Mouse (Mus musculus) limb, embryonic 15.5 days (tissue): ENCODE data around the gene Efna2. TPM values are rescaled to one million over a fixed set of nuclear protein-coding genes. Genes with fewer than 3 reads are reported as not detected.

Experiments
- ATAC-seq: fragments of 200-750 bp; cut with Nextera tagmentation; 2 replicates; pipeline ENCODE4 v1.8.0; 2017; ENCODE audit warnings: low read depth, moderate TSS enrichment; ENCODE audit not compliant: insufficient number of reproducible peaks, low FRiP score, low TSS enrichment
- H3K27ac ChIP-seq: fragments of 300-500 bp; sonication (generic); 2 replicates; pipeline ENCODE4 v1.5.1; 2015; ENCODE audit warnings: moderate library complexity, mild to moderate bottlenecking, inconsistent platforms
- H3K27me3 ChIP-seq: fragments of 300-500 bp; sonication (generic); 2 replicates; pipeline ENCODE4 v1.6.1; 2015; ENCODE audit warnings: inconsistent platforms
- H3K36me3 ChIP-seq: fragments of 300-500 bp; sonication (generic); 2 replicates; pipeline ENCODE4 v1.6.1; 2015; ENCODE audit warnings: inconsistent platforms
- H3K4me1 ChIP-seq: fragments of 300-500 bp; sonication (generic); 2 replicates; pipeline ENCODE4 v1.6.1; 2015; ENCODE audit warnings: inconsistent platforms
- H3K4me2 ChIP-seq: fragments of 300-500 bp; sonication (generic); 2 replicates; pipeline ENCODE4 v1.6.1; 2015; ENCODE audit warnings: mild to moderate bottlenecking, inconsistent platforms
- H3K4me3 ChIP-seq: fragments of 300-500 bp; sonication (generic); 2 replicates; pipeline ENCODE4 v1.5.1; 2015; ENCODE audit warnings: mild to moderate bottlenecking, inconsistent platforms
- H3K9ac ChIP-seq: fragments of 300-500 bp; sonication (generic); 2 replicates; pipeline ENCODE4 v1.6.1; 2015; ENCODE audit warnings: inconsistent platforms
- H3K9me3 ChIP-seq: fragments of 300-500 bp; sonication (generic); 2 replicates; pipeline ENCODE4 v1.6.1; 2016; ENCODE audit warnings: inconsistent platforms
- WGBS: fragments of 180-500 bp; shearing (Covaris S2); methylation state at CpG from one replicate; pipeline ENCODE4 v1.1.7; 2015; 5-methylcytosine and 5-hydroxymethylcytosine counted together
- polyA plus RNA-seq: library from polyadenylated mRNA; unstranded; fragments of >200 nt; fragmentation: Nextera tagmentation; extraction: Ambion mirVana; gene quantifications from 2 replicates; pipeline ENCODE4 v1.2.1, GENCODE M21; 2015

The Efna2 gene
- polyA plus RNA-seq, 1 experiment from 2014 or later: 29.3 TPM

DNA sequence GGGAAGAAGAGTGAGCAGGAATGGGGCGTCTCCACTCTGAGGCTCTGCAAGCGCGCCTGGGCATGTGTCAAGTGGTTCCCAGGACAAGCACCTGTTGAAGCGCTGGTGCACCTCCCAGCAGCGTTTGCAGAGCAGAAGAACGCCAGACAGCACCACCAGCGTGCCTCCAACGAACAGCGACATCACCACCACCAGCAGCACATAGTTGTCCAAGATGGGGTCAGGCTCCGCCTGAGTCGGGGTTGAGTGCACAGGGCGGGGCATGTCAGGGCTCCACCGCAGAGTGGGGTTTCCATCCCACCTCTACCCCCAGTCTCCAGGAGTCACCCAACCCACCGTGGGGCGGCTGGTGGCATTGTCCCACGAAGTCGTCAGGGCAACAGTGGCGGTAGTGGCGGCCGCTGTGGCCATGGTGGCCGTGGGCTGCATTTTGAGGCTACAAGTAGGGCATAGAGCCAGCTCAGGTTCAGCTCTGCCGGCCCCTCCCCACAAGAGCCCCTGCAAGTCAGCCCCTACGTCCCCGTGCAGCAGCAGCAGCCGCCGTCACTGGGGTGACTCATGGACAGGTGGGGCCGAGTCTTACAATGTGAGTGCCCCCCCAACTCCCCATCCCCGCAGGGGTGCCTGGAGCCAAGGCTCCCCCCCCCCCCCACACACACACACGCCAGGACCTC, 42.2 kb upstream of the Efna2 start:
- H3K4me3 ChIP-seq: peak overlapping the region; percentile 64
- H3K4me2 ChIP-seq: peak overlapping the region; percentile 98
- WGBS: 6% methylated on average over 29 of the region's 29 CpGs
- no peak for ATAC-seq
- H3K4me1 ChIP-seq: peaks cover 59% of the 10 kb centered on the region
- peaks cover 20% of the 10 kb centered on the region for H3K27me3 ChIP-seq
- H3K36me3 ChIP-seq: peaks cover 35% of the 10 kb centered on the region
- peak overlapping the region; percentile 69 for H3K27ac ChIP-seq
- H3K9ac ChIP-seq: no peak overlapping the region
- H3K9me3 ChIP-seq: no peaks in the 10 kb centered on the region

DNA sequence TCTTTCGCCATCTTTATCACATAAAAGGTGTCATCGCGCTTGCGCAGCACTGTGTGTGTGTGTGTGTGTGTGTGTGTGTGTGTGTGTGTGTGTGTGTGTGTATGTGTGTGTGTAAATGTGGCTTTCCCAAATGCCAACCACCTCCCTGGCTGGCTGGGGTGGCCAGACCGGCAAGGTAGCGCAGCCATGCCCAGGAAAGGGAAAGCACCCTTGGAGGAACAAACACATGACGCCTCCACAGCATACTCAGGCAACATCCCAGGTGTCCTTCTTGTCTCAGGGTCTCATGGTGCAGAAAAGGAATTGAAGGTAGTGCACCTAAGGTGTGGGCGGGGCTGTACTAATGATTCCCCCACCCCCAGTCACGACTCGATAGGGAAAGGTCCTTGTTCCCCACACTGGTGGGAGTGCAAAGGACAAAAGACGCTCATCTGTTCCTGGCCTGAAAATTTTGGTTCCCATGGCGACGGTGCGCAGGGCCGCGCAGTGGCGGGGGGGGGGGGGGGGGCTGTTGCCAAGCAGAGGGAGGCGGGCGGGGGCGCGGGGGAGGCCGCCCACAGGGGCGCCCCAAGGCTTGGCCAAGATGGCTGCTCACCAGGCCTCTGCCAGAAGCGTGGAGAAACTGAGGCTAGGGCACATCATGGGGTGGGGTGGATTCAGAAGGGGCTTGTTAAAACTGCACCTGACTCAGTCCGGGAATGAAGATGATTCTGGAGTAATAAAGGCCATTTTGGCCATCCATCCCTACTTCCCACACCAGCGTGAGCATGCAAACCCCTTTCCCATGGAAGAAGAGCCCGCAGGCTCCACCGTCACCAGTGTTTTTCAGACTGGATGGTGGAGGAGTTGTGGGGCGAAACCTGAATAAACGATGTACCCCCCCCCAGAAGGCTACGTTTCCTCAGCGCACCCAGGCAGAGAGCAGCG, 41.4 kb upstream of the Efna2 start:
- peak overlapping the region; percentile 77 for H3K27ac ChIP-seq
- peaks cover 20% of the 10 kb centered on the region for H3K27me3 ChIP-seq
- ATAC-seq: no peak
- WGBS: 3% methylated on average over 26 of the region's 33 CpGs
- H3K4me2 ChIP-seq: peak overlapping the region; percentile 98
- no peaks in the 10 kb centered on the region for H3K9me3 ChIP-seq
- H3K4me1 ChIP-seq: peaks cover 59% of the 10 kb centered on the region
- peaks cover 27% of the 10 kb centered on the region for H3K36me3 ChIP-seq
- H3K4me3 ChIP-seq: peak overlapping the region; percentile 64
- H3K9ac ChIP-seq: 0 out of 2 replicates have a peak overlapping the region, but pooled peaks have one; percentile 70

- H3K4me3 ChIP-seq: peak within 1 kb of the TSS; percentile 64
- no peaks in the 10 kb centered on the region for H3K9me3 ChIP-seq
- H3K27me3 ChIP-seq: peaks cover 20% of the 10 kb centered on the region
- 1% methylated on average over 63 of the region's 94 CpGs for WGBS
- H3K9ac ChIP-seq: peak within 1 kb of the TSS; percentile 70
- no peak for ATAC-seq
- peaks cover 58% of the 10 kb centered on the region for H3K4me1 ChIP-seq
- peak within 1 kb of the TSS; percentile 98 for H3K4me2 ChIP-seq
- peaks cover 24% of the 10 kb centered on the region for H3K36me3 ChIP-seq
- H3K27ac ChIP-seq: peak within 1 kb of the TSS; percentile 77
These were observed 40.5 kb upstream of the Efna2 start, which contains the start of gene Atp5d for GRCm38 (mm10) chr10:80138553-80139438. Atp5d (plus strand) TSS chr10:80138632.

- peaks cover 58% of the 10 kb centered on the region for H3K4me1 ChIP-seq
- peak overlapping the region; percentile 70 for H3K9ac ChIP-seq
- peaks cover 20% of the 10 kb centered on the region for H3K27me3 ChIP-seq
- peak overlapping the region; percentile 64 for H3K4me3 ChIP-seq
- no peak for ATAC-seq
- peak overlapping the region; percentile 77 for H3K27ac ChIP-seq
- H3K9me3 ChIP-seq: no peaks in the 10 kb centered on the region
- peak overlapping the region; percentile 98 for H3K4me2 ChIP-seq
- WGBS: 0% methylated on average over 8 of the region's 10 CpGs
- H3K36me3 ChIP-seq: peaks cover 24% of the 10 kb centered on the region
These were observed 39.9 kb upstream of the Efna2 start for GRCm38 (mm10) chr10:80139439-80139775.

DNA sequence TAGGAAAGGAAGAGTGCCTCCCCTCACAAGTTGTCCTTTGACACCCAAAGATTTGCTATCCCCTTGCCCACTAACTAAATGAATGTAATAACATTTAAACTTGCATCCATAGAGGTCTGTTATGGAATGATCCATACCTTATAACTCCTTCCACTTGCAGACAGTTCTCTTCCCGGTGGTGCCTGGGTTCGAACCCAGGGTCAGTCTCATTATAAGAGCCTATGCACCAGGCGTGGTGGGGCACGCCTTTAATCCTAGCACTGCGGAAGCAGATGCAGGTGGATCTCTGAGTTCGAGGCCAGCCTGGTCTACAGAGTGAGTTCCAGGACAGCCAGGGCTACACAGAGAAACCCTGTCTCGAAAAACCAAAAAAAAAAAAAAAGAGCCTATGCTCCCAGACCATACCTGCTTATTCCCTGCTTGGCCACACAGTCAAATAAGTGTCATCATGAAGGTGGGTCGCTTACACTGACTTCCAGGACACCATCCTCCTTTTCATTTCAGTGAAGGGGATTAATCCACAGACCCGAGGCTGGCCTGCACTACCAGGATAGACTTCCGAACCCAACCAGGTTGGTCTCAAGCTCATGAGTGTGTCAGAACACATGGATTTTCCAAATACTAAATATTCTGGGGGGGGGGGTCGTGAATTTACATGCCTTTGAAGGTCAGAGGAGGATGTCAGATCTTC, 39.2 kb upstream of the Efna2 start:
- H3K4me2 ChIP-seq: no peak overlapping the region
- 73% methylated on average over 11 of the region's 11 CpGs for WGBS

DNA sequence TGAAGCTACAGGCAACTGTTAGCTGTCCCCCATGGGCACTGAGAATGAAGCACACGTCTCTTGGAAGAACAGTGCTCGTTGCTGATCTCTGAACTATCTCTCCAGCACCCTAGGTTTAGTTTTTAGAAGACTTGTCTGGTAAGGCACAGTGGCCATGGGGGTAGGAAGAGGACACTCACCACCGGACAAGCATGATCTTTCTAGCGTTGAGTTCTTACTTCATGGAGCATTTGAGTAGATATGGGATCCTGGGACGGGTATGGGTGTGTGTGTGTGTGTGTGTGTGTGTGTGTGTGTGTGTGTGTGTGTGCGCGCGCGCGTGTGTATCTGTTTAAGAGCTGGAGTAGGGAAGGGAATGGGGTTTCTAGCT, 38.6 kb upstream of the Efna2 start, which contains the start of gene Cbarp:
Cbarp (minus strand) TSS at position 170 of the 370 bp plus-strand sequence.
- no peak for ATAC-seq
- Histone ChIP-seq H3K9ac (no peak within 1 kb of the TSS; the same call in 1 of the 2 replicates), H3K4me3 (peak within 1 kb of the TSS; percentile 82), H3K27ac (peak within 1 kb of the TSS; percentile 87), H3K36me3 (peaks cover 24% of the 10 kb centered on the region), H3K27me3 (peaks cover 14% of the 10 kb centered on the region), H3K4me2 (peak within 1 kb of the TSS; percentile 61), H3K9me3 (no peaks in the 10 kb centered on the region), H3K4me1 (peaks cover 68% of the 10 kb centered on the region)
- WGBS: 76% methylated on average over 10 of the region's 10 CpGs

More for the DNA sequence above, 39.2 kb upstream of the Efna2 start:
- H3K9ac ChIP-seq: no peak overlapping the region
- 0 out of 2 replicates have a peak overlapping the region, but pooled peaks have one; percentile 77 for H3K27ac ChIP-seq
- no peak overlapping the region for H3K4me3 ChIP-seq
- peaks cover 17% of the 10 kb centered on the region for H3K27me3 ChIP-seq
- no peak for ATAC-seq
- peaks cover 24% of the 10 kb centered on the region for H3K36me3 ChIP-seq
- peaks cover 63% of the 10 kb centered on the region for H3K4me1 ChIP-seq
- H3K9me3 ChIP-seq: no peaks in the 10 kb centered on the region

DNA sequence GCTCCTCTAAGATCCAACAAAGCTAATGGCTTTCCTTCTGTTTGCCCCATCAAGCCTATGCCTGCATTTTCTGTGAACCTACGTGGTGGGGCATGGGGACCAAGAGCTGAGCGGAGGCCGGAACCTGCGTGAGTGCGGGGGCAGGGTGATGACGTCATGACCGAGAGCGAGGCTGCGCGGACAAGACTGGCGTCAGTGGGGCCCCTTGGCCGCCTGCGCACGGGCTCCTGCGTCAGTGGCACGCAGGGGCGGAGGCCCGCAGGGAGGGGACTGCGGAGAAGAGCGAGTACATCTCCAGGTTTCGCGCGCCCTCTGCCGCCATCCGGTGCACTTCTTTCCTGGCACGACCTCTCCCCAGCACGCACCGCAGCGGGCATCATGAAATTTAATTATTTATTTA, 38.0 kb upstream of the Efna2 start:
- Histone ChIP-seq H3K36me3 (peaks cover 29% of the 10 kb centered on the region), H3K4me3 (peak overlapping the region; percentile 82), H3K27ac (peak overlapping the region; percentile 87), H3K4me1 (peaks cover 73% of the 10 kb centered on the region), H3K27me3 (peaks cover 12% of the 10 kb centered on the region), H3K4me2 (peak overlapping the region; percentile 61), H3K9me3 (no peaks in the 10 kb centered on the region), H3K9ac (no peak overlapping the region; the same call in 1 of the 2 replicates)
- WGBS: under 1% methylated on average over 23 of the region's 29 CpGs
- peak; percentile 26 for ATAC-seq

DNA sequence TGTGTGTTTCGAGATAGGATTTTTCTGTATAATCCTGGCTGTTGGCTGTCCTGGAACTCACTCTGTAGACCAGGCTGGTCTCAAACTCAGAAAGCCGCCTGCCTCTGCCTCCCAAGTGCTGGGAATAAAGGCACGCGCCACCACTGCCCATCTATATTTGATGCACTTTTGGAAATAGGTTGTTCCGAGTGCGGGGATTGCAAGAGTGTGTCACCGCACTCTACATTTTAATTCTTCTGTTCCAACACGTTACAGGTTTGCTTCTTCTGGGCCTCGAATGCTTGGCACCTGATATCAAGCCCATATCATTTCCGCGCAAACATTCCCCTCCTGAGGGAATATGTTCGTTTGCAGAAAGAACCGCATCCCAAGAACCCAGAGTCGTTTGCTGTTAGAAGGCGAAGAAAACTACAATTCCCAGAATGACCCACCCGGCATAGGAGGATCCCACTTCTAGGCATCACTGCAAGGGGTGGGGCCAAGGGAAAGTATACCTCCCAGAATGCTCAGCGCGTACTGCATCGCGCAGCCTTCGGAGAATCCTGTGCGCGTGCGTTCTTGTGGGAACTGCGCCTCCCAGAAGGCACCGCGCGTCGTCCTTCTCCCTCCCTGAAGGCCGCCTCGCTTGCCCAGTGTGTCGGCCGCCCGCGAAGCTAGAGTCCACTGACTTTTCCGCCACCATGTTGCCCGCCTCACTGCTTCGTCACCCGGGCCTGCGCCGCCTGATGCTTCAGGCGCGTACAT, 37.3 kb upstream of the Efna2 start:
- peak overlapping the region; percentile 82 for H3K4me3 ChIP-seq
- peaks cover 32% of the 10 kb centered on the region for H3K36me3 ChIP-seq
- peak overlapping the region; percentile 87 for H3K4me2 ChIP-seq
- ATAC-seq: peak; percentile 87
- H3K27ac ChIP-seq: peak overlapping the region; percentile 90
- H3K4me1 ChIP-seq: peaks cover 73% of the 10 kb centered on the region
- H3K27me3 ChIP-seq: peaks cover 5% of the 10 kb centered on the region
- under 1% methylated on average over 43 of the region's 43 CpGs for WGBS
- H3K9ac ChIP-seq: peak overlapping the region; percentile 80
- H3K9me3 ChIP-seq: no peaks in the 10 kb centered on the region

- Histone ChIP-seq H3K4me1 (peaks cover 73% of the 10 kb centered on the region), H3K36me3 (peaks cover 32% of the 10 kb centered on the region), H3K4me2 (peak overlapping the region; percentile 87), H3K27me3 (no peaks in the 10 kb centered on the region; the same call in 1 of the 2 replicates), H3K9ac (peak overlapping the region; percentile 80), H3K4me3 (peak overlapping the region; percentile 82), H3K27ac (peak overlapping the region; percentile 90), H3K9me3 (no peaks in the 10 kb centered on the region)
- ATAC-seq: no peak
- under 1% methylated on average over 15 of the region's 15 CpGs for WGBS
These were observed 36.8 kb upstream of the Efna2 start for GRCm38 (mm10) chr10:80142530-80142925.

DNA sequence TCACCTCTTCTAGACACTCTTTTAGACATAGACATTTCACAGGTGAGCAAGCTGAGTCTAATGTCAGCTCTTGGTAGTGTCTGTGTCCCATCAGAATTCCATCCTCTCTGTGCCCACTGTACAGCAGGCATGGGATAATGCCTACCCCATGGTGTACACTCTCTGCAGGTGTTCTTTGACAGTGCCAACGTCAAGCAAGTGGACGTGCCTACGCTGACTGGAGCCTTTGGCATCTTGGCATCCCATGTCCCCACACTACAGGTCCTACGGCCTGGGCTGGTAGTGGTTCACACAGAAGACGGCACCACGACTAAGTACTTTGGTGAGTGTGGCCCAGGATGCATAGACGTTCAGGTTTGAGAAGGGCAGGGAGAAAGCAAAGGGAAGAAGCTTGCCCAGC, 35.6 kb upstream of the Efna2 start:
- Histone ChIP-seq H3K4me1 (peaks cover 67% of the 10 kb centered on the region), H3K4me2 (no peak overlapping the region)

More for the DNA sequence above, 35.6 kb upstream of the Efna2 start:
- H3K9ac ChIP-seq: no peak overlapping the region
- no peak for ATAC-seq
- no peaks in the 10 kb centered on the region for H3K9me3 ChIP-seq
- no peaks in the 10 kb centered on the region for H3K27me3 ChIP-seq
- H3K4me3 ChIP-seq: 0 out of 2 replicates have a peak overlapping the region, but pooled peaks have one; percentile 82
- whole genome bisulfite sequencing: 90% methylated on average over 7 of the region's 7 CpGs
- peaks cover 32% of the 10 kb centered on the region for H3K36me3 ChIP-seq
- no peak overlapping the region for H3K27ac ChIP-seq
